Mouse (Mus musculus): ENCODE measurements around the gene Tmx1. TPM values are rescaled to one million over a fixed set of nuclear protein-coding genes. Genes with fewer than 3 reads are reported as not detected.

Gene Tmx1
- polyA plus RNA-seq, 1 experiment from 2014 or later = 143 TPM

DNA sequence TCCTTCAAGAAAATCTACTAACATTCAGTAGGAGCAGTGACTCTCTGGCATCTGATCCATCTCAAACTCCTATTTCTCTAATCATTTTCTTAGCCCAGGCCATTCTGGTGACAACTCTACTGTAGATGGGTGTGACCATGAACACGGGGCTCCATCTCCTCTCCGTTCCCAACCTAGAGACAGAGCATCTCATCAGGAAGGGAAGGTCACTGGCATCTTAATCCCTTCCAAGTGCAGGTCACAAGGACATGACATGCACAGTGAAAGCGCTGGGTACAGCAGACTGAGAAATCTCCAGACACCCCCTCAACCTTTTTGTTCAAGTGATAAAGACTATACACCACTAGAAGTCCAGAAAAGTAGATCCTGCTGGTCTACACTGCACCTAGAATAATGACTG lies 1.4 kb upstream of the Tmx1 start:
- Histone ChIP-seq H3K4me3 (no peak overlapping the region), H3K27me3 (ENCODE audit: low read depth, poor library complexity, severe bottlenecking) (no peaks in the 10 kb centered on the region), H3K36me3 (peaks cover 4% of the 10 kb centered on the region), H3K27ac (replicated peaks) (no peak overlapping the region), H3K4me1 (peaks cover 28% of the 10 kb centered on the region), H3K9me3 (replicated peaks) (no peaks in the 10 kb centered on the region)
- no peak for DNase-seq (ENCODE audit: low spot score)
- 87% methylated on average over 3 of the region's 3 CpGs for WGBS

GRCm38 (mm10) chr12:70452143-70452542 lies 752 bp upstream of the Tmx1 start:
- Histone ChIP-seq H3K4me3 (peak overlapping the region; percentile 62), H3K27ac (replicated peaks) (peak overlapping the region; percentile 87), H3K9me3 (replicated peaks) (no peaks in the 10 kb centered on the region), H3K4me1 (peaks cover 28% of the 10 kb centered on the region), H3K27me3 (ENCODE audit: low read depth, poor library complexity, severe bottlenecking) (no peaks in the 10 kb centered on the region), H3K36me3 (peaks cover 10% of the 10 kb centered on the region)
- DNase-seq (ENCODE audit: low spot score) = no peak
- 86% methylated on average over 2 of the region's 2 CpGs for whole genome bisulfite sequencing

- no peak overlapping the region for H3K27ac ChIP-seq (replicated peaks)
- H3K27me3 ChIP-seq (ENCODE audit: low read depth, poor library complexity, severe bottlenecking) = no peaks in the 10 kb centered on the region
- WGBS = 93% methylated on average over 8 of the region's 8 CpGs
- H3K36me3 ChIP-seq = peaks cover 41% of the 10 kb centered on the region
- DNase-seq (ENCODE audit: low spot score) = no peak
- no peak overlapping the region for H3K4me3 ChIP-seq
- H3K4me1 ChIP-seq = peaks cover 28% of the 10 kb centered on the region
- H3K9me3 ChIP-seq (replicated peaks) = no peaks in the 10 kb centered on the region; the same call in 1 of the 2 replicates
Measured at GRCm38 (mm10) chr12:70455226-70455625, 2.3 kb downstream of the Tmx1 start.

GRCm38 (mm10) chr12:70459546-70459945 lies 6.7 kb downstream of the Tmx1 start:
- Histone ChIP-seq H3K4me1 (peaks cover 7% of the 10 kb centered on the region), H3K27ac (replicated peaks) (no peak overlapping the region), H3K36me3 (peaks cover 83% of the 10 kb centered on the region), H3K27me3 (ENCODE audit: low read depth, poor library complexity, severe bottlenecking) (no peaks in the 10 kb centered on the region), H3K4me3 (no peak overlapping the region), H3K9me3 (replicated peaks) (no peaks in the 10 kb centered on the region; the same call in 1 of the 2 replicates)
- WGBS = 95% methylated on average over 1 of the region's 1 CpGs
- no peak for DNase-seq (ENCODE audit: low spot score)

DNA sequence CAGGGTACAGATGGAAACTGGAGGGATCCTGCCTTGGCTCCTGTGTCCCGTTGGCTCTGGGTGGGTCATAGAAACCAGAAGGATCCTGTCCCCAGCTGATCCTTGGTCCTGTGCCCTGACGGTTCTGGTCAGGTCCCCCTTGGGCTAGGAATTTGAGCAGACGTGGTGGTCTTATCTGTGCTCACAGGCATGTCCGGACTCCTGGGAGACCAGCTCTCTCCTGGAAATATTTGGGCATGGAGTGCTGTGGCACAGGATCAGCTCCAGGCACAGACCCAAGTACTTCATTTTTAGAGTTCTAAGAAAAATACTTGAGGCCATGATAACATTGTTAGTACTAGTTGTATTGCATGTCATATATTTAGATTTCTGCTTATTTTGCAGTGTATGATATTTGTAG lies 11.1 kb downstream of the Tmx1 start:
- peaks cover 97% of the 10 kb centered on the region for H3K36me3 ChIP-seq

DNA sequence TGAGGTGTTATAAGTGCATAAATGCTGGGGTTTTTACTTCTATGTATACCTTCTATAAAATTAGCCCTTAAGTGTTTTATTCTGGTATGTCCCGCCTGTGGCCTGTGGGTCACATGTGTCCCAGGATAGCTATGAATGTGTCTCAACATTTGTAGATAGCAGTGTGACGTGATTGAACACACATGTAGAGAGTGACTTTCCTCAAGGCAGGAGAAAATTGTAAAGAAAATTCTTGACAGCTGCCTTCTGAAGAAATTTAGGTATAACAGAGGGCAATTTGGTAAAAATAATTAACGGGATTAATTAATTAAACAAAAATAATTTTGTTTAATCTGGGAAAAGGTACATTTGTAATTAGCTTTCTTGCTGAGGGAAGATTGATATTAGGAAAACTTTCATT lies 22.4 kb downstream of the Tmx1 start:
- Histone ChIP-seq H3K4me3 (no peak overlapping the region), H3K9me3 (replicated peaks) (no peaks in the 10 kb centered on the region), H3K27me3 (ENCODE audit: low read depth, poor library complexity, severe bottlenecking) (no peaks in the 10 kb centered on the region), H3K4me1 (no peaks in the 10 kb centered on the region), H3K36me3 (no peaks in the 10 kb centered on the region), H3K27ac (replicated peaks) (no peak overlapping the region)
- DNase-seq (ENCODE audit: low spot score) = no peak
- 88% methylated on average over 3 of the region's 3 CpGs for WGBS

More for the DNA sequence above, 11.1 kb downstream of the Tmx1 start:
- WGBS = 89% methylated on average over 4 of the region's 4 CpGs
- Histone ChIP-seq H3K9me3 (replicated peaks) (no peaks in the 10 kb centered on the region; the same call in 1 of the 2 replicates), H3K27me3 (ENCODE audit: low read depth, poor library complexity, severe bottlenecking) (no peaks in the 10 kb centered on the region), H3K4me3 (no peak overlapping the region), H3K4me1 (no peaks in the 10 kb centered on the region), H3K27ac (replicated peaks) (no peak overlapping the region)
- no peak for DNase-seq (ENCODE audit: low spot score)

GRCm38 (mm10) chr12:70476884-70477576 lies 24.1 kb downstream of the Tmx1 start:
- 84% methylated on average over 16 of the region's 16 CpGs for WGBS
- no peak overlapping the region for H3K4me3 ChIP-seq
- no peak overlapping the region for H3K27ac ChIP-seq (replicated peaks)
- no peak for DNase-seq (ENCODE audit: low spot score)
- H3K36me3 ChIP-seq = no peaks in the 10 kb centered on the region
- H3K27me3 ChIP-seq (ENCODE audit: low read depth, poor library complexity, severe bottlenecking) = no peaks in the 10 kb centered on the region
- no peaks in the 10 kb centered on the region for H3K4me1 ChIP-seq
- no peaks in the 10 kb centered on the region for H3K9me3 ChIP-seq (replicated peaks)

DNA sequence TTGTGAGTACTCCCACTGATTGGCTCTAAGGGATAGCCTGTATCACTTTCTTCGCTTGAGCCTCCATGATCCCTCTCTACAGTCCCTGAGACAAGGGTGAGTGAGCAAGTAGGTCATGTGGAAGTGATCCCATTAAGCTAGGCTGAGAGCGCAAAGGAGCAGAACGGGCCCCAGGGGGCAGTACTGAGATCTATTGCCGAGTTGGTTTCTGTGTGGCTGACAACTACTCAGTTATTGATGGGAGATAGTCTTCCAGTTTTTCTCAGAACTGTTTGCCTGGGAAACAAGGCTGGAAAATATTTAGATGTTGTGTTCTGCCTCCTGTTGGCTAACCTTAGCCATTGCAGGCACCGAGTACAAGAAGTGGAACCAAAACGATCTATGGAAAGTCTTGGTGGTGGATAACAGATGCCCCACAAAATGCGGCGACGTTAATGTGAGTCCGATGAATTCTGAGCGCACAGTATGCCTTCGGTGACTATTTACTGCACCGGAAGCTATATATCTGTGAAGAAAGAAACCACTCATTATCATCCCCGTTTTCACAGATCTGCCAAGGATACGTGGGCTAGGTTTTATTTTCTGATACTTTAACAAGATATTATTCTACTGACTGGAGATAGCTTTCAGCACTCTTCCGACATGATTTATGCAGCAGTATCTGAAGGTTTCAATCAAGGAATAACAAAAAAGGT lies 24.8 kb downstream of the Tmx1 start:
- 76% methylated on average over 16 of the region's 16 CpGs for WGBS
- no peaks in the 10 kb centered on the region for H3K9me3 ChIP-seq (replicated peaks)
- H3K27me3 ChIP-seq (ENCODE audit: low read depth, poor library complexity, severe bottlenecking) = no peaks in the 10 kb centered on the region
- no peak overlapping the region for H3K4me3 ChIP-seq
- H3K4me1 ChIP-seq = no peaks in the 10 kb centered on the region
- no peaks in the 10 kb centered on the region for H3K36me3 ChIP-seq
- DNase-seq (ENCODE audit: low spot score) = peak; percentile 53
- no peak overlapping the region for H3K27ac ChIP-seq (replicated peaks)

DNA sequence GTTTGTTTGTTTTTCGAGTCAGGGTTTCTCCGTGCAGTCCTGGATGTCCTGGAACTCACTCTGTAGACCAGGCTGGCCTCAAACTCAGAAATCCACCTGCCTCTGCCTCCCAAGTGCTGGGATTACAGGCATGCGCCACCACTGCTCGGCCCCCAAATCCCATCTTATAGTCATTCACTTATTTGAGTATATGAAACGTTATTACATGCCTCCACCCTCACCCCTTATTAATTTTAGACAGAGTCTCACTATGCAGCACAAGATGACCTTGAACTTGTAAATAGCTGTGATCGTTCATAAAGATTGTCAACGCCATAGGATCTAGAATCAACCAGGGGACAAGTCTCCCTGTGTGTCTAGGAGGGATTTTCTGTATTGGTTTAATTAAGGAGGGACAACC lies 33.1 kb downstream of the Tmx1 start:
- no peak for DNase-seq (ENCODE audit: low spot score)
- H3K27ac ChIP-seq (replicated peaks) = no peak overlapping the region
- no peaks in the 10 kb centered on the region for H3K27me3 ChIP-seq (ENCODE audit: low read depth, poor library complexity, severe bottlenecking)
- WGBS = 91% methylated on average over 7 of the region's 7 CpGs
- H3K4me1 ChIP-seq = no peaks in the 10 kb centered on the region
- H3K36me3 ChIP-seq = no peaks in the 10 kb centered on the region
- no peaks in the 10 kb centered on the region for H3K9me3 ChIP-seq (replicated peaks)
- no peak overlapping the region for H3K4me3 ChIP-seq

DNA sequence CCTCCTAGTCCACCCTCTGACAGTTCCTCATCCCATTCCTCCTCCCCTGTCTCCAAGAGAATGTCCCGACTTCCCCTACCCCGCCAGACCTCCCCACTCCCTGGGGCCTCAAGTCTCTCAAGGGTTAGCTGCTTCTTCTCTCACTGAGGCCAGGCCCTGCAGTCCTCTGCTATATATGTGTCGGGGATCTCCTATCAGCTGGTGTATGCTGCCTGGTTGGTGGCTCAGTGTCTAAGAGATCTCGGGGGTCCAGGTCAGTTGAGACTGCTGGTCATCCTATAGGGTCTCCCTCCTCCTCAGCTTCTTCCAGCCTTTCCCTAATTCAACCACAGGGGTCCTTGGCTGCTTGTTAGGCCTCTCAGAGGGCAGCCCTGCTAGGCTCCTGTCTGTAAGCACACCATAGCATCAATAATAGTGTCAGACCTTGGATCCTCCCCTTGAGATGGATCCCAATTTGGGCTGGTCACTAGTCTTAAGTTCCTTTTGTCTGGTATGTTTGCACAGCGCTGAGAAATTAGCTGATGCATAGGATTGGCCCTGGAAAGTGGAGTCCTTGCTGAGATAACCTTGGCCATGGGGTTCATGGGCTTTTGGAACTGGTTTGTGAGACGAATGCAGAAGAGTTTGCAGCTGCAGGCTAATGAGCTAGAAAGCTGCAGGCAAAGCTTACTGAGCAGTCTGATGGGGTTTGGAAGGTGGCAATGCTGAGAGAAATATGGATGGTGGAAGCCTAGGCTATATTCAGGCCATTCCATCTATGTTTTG lies 34.0 kb downstream of the Tmx1 start:
- Histone ChIP-seq H3K4me1 (no peaks in the 10 kb centered on the region), H3K9me3 (replicated peaks) (no peaks in the 10 kb centered on the region), H3K27me3 (ENCODE audit: low read depth, poor library complexity, severe bottlenecking) (no peaks in the 10 kb centered on the region), H3K36me3 (no peaks in the 10 kb centered on the region), H3K4me3 (no peak overlapping the region), H3K27ac (replicated peaks) (no peak overlapping the region)
- WGBS = 78% methylated on average over 6 of the region's 6 CpGs
- no peak for DNase-seq (ENCODE audit: low spot score)

GRCm38 (mm10) chr12:70492441-70492840 lies 39.5 kb downstream of the Tmx1 start:
- 94% methylated on average over 10 of the region's 10 CpGs for WGBS
- DNase-seq (ENCODE audit: low spot score) = no peak
- H3K27ac ChIP-seq (replicated peaks) = no peak overlapping the region

DNA sequence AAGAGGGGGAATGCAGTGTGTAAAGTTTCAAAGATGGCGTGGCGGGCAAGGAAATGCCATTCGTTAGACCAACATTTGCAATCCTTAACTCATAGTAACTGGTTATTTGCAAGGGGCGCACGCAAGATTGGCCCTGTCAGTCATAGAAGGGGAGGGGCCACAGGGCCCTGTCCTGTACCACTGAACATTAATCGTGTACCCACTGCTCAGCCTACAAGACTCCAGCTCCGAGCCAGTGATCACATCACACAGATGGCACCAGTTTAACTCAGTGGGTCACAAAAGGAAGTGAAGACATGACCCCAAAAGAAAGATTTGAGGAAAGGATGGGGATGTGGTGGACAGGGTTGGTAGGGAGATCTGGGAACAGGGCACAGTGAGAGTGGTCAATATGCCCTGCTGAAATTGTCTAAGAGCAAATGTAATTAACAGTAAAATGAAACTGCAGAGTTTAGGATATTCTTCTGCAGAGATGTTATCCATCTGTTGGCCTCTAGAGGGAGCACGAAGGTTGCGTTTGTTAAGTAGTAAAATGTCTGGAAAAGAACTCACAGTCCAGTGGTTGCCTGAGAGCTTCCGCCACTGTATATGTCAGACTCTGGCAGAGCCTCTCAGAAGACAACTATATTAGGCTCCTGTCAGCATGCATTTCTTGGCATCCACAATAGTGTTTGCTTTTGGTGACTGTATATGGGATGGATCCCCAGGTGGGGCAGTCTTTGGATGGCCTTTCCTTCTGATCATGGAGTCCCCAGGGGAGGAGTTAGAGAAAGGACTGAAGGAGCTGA lies 41.8 kb downstream of the Tmx1 start:
- H3K27me3 ChIP-seq (ENCODE audit: low read depth, poor library complexity, severe bottlenecking) = no peaks in the 10 kb centered on the region
- peak; percentile 44 for DNase-seq (ENCODE audit: low spot score)
- 61% methylated on average over 10 of the region's 10 CpGs for WGBS
- H3K9me3 ChIP-seq (replicated peaks) = no peaks in the 10 kb centered on the region
- no peak overlapping the region for H3K27ac ChIP-seq (replicated peaks)
- no peaks in the 10 kb centered on the region for H3K36me3 ChIP-seq
- H3K4me3 ChIP-seq = no peak overlapping the region
- peaks cover 15% of the 10 kb centered on the region for H3K4me1 ChIP-seq

More at GRCm38 (mm10) chr12:70492441-70492840, 39.5 kb downstream of the Tmx1 start:
- H3K36me3 ChIP-seq = no peaks in the 10 kb centered on the region
- no peaks in the 10 kb centered on the region for H3K9me3 ChIP-seq (replicated peaks)
- H3K4me1 ChIP-seq = peaks cover 10% of the 10 kb centered on the region
- no peaks in the 10 kb centered on the region for H3K27me3 ChIP-seq (ENCODE audit: low read depth, poor library complexity, severe bottlenecking)
- no peak overlapping the region for H3K4me3 ChIP-seq

Data from midbrain, embryonic 10.5 days (tissue).